ENCODE assay signal across 34 mouse cellular contexts in genomic region chrX:134476290-134476689, GRCm38 (mm10). TPM values are rescaled to one million over a fixed set of nuclear protein-coding genes. Genes with fewer than 3 reads are reported as not detected.
A peak's percentile ranks its signal among the peaks of the same experiment; 100 is the strongest.
DNase-seq lines count a peak whose midpoint lies in the region; ATAC-seq and TF ChIP-seq lines count a peak whose summit lies in the region.
"Had no signal": no experiment of that assay in that cellular context is flagged by ENCODE, and none has a peak within 500 bp of the region (broad histone marks: within the 10 kb centered on the region; RNA-seq: fewer than 3 reads in every experiment).

Taf7l (minus strand) TSS chrX:134476490.

- no peaks in the 10 kb centered on the region for H3K36me3 ChIP-seq in hindbrain, embryonic 15.5 days
- H3K36me3 ChIP-seq in hindbrain, embryonic 10.5 days = no peaks in the 10 kb centered on the region
- H3K36me3 ChIP-seq in testis, adult 2 months (ENCODE audit: control insufficient read depth, insufficient read depth, low read length) = no peaks in the 10 kb centered on the region
- no peaks in the 10 kb centered on the region for H3K36me3 ChIP-seq in limb, embryonic 10.5 days
- H3K36me3 ChIP-seq: hindbrain, embryonic 13.5 days; midbrain, embryonic 10.5 days had no signal

- H3K9ac ChIP-seq in hindbrain, embryonic 15.5 days = no peak within 1 kb of the TSS
- H3K9ac ChIP-seq: forebrain, postnatal 0 days; hindbrain, embryonic 13.5 days; liver, embryonic 14.5 days had no signal

- no peak within 1 kb of the TSS for H3K27ac ChIP-seq in hindbrain, embryonic 15.5 days (replicated peaks)
- H3K27ac ChIP-seq in hindbrain, embryonic 10.5 days = no peak within 1 kb of the TSS
- H3K27ac ChIP-seq in testis, adult 2 months (ENCODE audit: control insufficient read depth, insufficient read depth, low read depth, low read length) = peak within 1 kb of the TSS; percentile 96
- no peak within 1 kb of the TSS for H3K27ac ChIP-seq in limb, embryonic 10.5 days
- H3K27ac ChIP-seq: hindbrain, embryonic 13.5 days; liver, embryonic 14.5 days; midbrain, embryonic 10.5 days had no signal

- H3K4me2 ChIP-seq in hindbrain, embryonic 15.5 days = peak within 1 kb of the TSS; percentile 19; the same call in 1 of the 2 replicates
- H3K4me2 ChIP-seq: hindbrain, embryonic 13.5 days had no signal

- no peaks in the 10 kb centered on the region for H3K4me1 ChIP-seq in hindbrain, embryonic 15.5 days (replicated peaks)
- no peaks in the 10 kb centered on the region for H3K4me1 ChIP-seq in hindbrain, embryonic 10.5 days (replicated peaks)
- no peaks in the 10 kb centered on the region for H3K4me1 ChIP-seq in testis, adult 2 months (ENCODE audit: control insufficient read depth, insufficient read depth, low read length)
- no peaks in the 10 kb centered on the region for H3K4me1 ChIP-seq in limb, embryonic 10.5 days
- H3K4me1 ChIP-seq: hindbrain, embryonic 13.5 days; midbrain, embryonic 10.5 days had no signal

- peak; percentile 65 for TF ChIP-seq POLR2A in testis, adult 2 months (IDR thresholded peaks at IDR 0.05; ENCODE audit: control insufficient read depth, low read depth, low read length)

- no peak for DNase-seq in hindbrain, embryonic 10.5 days (ENCODE audit: low spot score)
- no peak for DNase-seq in testis, postnatal 10 days (ENCODE audit: low spot score)
- no peak for DNase-seq in limb, embryonic 10.5 days (ENCODE audit: low spot score)
- DNase-seq in thymus, postnatal 36 days = no peak
- DNase-seq: adrenal gland, adult 2 months; cerebellum, adult 11 months; forebrain, postnatal 0 days; gastrocnemius, postnatal 25 days; heart, adult 18-20 months; heart, postnatal 14 days; kidney, adult 18-20 months; kidney, postnatal 10 days; left cerebral cortex, postnatal 4 days; lung, postnatal 4 days; right cerebral cortex, postnatal 14 days; thymus, adult 18-20 months; thymus, postnatal 4 days had no signal

- TF ChIP-seq CTCF in testis, adult 2 months (IDR thresholded peaks at IDR 0.05; ENCODE audit: control insufficient read depth, insufficient read depth, insufficient replicate concordance, low read depth, low read length) = no peak

- ATAC-seq in hindbrain, embryonic 15.5 days (ENCODE audit: low FRiP score, low read depth) = no peak
- ATAC-seq in megakaryocyte progenitor cell, adult 5-6 weeks (replicated peaks; ENCODE audit: poor library complexity) = no peak
- ATAC-seq: forebrain, postnatal 0 days; inflammation-experienced regulatory T-cells, adult 6 months; midbrain, embryonic 16.5 days had no signal

- no peaks in the 10 kb centered on the region for H3K9me3 ChIP-seq in hindbrain, embryonic 15.5 days
- peaks cover 19% of the 10 kb centered on the region for H3K9me3 ChIP-seq in hindbrain, embryonic 10.5 days
- H3K9me3 ChIP-seq in limb, embryonic 10.5 days (replicated peaks) = peaks cover 3% of the 10 kb centered on the region; the same call in 1 of the 2 replicates

- no peaks in the 10 kb centered on the region for H3K27me3 ChIP-seq in hindbrain, embryonic 15.5 days
- peaks cover 4% of the 10 kb centered on the region; the same call in 1 of the 2 replicates for H3K27me3 ChIP-seq in hindbrain, embryonic 10.5 days (ENCODE audit: insufficient read depth, poor library complexity, severe bottlenecking)
- no peaks in the 10 kb centered on the region for H3K27me3 ChIP-seq in testis, adult 2 months (ENCODE audit: control insufficient read depth, insufficient read depth, low read length)
- peaks cover 19% of the 10 kb centered on the region for H3K27me3 ChIP-seq in limb, embryonic 10.5 days (ENCODE audit: low read depth, poor library complexity, severe bottlenecking)
- H3K27me3 ChIP-seq: hindbrain, embryonic 13.5 days had no signal

- WGBS in hindbrain, embryonic 15.5 days = 89% methylated on average over 25 of the region's 25 CpGs
- WGBS in hindbrain, embryonic 10.5 days = 91% methylated on average over 25 of the region's 25 CpGs
- 87% methylated on average over 25 of the region's 25 CpGs for WGBS in limb, embryonic 10.5 days

- no peak within 1 kb of the TSS for H3K4me3 ChIP-seq in hindbrain, embryonic 15.5 days
- H3K4me3 ChIP-seq in hindbrain, embryonic 10.5 days = no peak within 1 kb of the TSS
- H3K4me3 ChIP-seq in testis, adult 2 months (ENCODE audit: control insufficient read depth, low read depth, low read length) = peak within 1 kb of the TSS; percentile 89
- H3K4me3 ChIP-seq in limb, embryonic 10.5 days = 0 out of 2 replicates have a peak within 1 kb of the TSS, but pooled peaks have one; percentile 11
- H3K4me3 ChIP-seq: hindbrain, embryonic 13.5 days; midbrain, embryonic 10.5 days; myocyte had no signal

RNA-seq across cellular contexts. Expression of gene Taf7l, which starts in this region (rescaled TPM):
- 0.10 TPM in 1 of 2 replicates, not detected in the other for polyA plus RNA-seq in hindbrain, embryonic 15.5 days (2015; fragmentation: Nextera tagmentation; extraction: Ambion mirVana)
- polyA plus RNA-seq in hindbrain, embryonic 10.5 days (2016; fragmentation: Nextera tagmentation; extraction: Ambion mirVana) = not detected in 2 replicates
- 9.6 and 11.8 TPM in 2 replicates for polyA plus RNA-seq in testis, adult 2 months (2012; rRNA removed)
- 0.13 TPM in 1 of 2 replicates, not detected in the other for polyA plus RNA-seq in limb, embryonic 10.5 days (2016; fragmentation: Nextera tagmentation; extraction: Ambion mirVana)
- not detected in 2 replicates for total RNA-seq in megakaryocyte progenitor cell, adult 5-6 weeks (2015)
- total RNA-seq in megakaryocyte progenitor cell, adult 5-6 weeks (2017) = not detected in 2 replicates
- total RNA-seq: adrenal gland, adult 2 months; adrenal gland, postnatal 4 days; forebrain, postnatal 0 days; gastrocnemius, postnatal 25 days; heart, adult 18-20 months; heart, postnatal 14 days; layer of hippocampus, postnatal 10 days; left cerebral cortex, adult 8-10 months; left cerebral cortex, postnatal 4 days; neutrophil, adult 5-6 weeks had no signal
- polyA plus RNA-seq: adrenal gland, adult 2 months; C2C12; cortical plate, adult 2 months; embryonic facial prominence, embryonic 11.5 days; inflammation-experienced regulatory T-cells, adult 6 months; liver, embryonic 14.5 days; lung, embryonic 16.5 days; midbrain, embryonic 10.5 days had no signal

Comparison
In these comparisons a context has a peak if more than half of its experiments do, and no peak if none do; other contexts are left out.
1. H3K4me3 ChIP-seq: peak in testis, adult 2 months (single experiment) and limb, embryonic 10.5 days (single experiment); none in hindbrain, embryonic 15.5 days (single experiment) and hindbrain, embryonic 10.5 days (single experiment).